Mouse (Mus musculus) regulatory T cell (primary cell): ENCODE results near the gene Cdrt4.

Experiments used
- in situ Hi-C: fragments of 300-600 bp; cut with MboI, MseI; formaldehyde crosslinking; loops from one replicate; pipeline ENCODE4 v1.15.1; 2025; ENCODE audit warnings: high pct_unique_total_duplicates

The Cdrt4 gene

GRCm38 (mm10) chr11:62995755-62996521 is 44.9 kb downstream of the Cdrt4 start:
- in situ Hi-C loops: no loop called here

- in situ Hi-C loops: no loop called here
These were observed 45.5 kb downstream of the Cdrt4 start for GRCm38 (mm10) chr11:62996522-62996898.

GRCm38 (mm10) chr11:62997039-62997717 is 46.2 kb downstream of the Cdrt4 start:
- in situ Hi-C loops: no loop called here

- in situ Hi-C loops: no loop called here
These were observed 46.8 kb downstream of the Cdrt4 start for GRCm38 (mm10) chr11:62997718-62998281.

- in situ Hi-C loops: no loop called here
These were observed 49.1 kb downstream of the Cdrt4 start for GRCm38 (mm10) chr11:63000126-63000525.

- in situ Hi-C loops: no loop called here
These were observed 53.6 kb downstream of the Cdrt4 start for GRCm38 (mm10) chr11:63004617-63005016.

- in situ Hi-C loops: no loop called here
These were observed 56.4 kb downstream of the Cdrt4 start for GRCm38 (mm10) chr11:63007376-63007775.

GRCm38 (mm10) chr11:63008004-63008403 is 57.0 kb downstream of the Cdrt4 start:
- in situ Hi-C loops: no loop called here

- in situ Hi-C loops: no loop called here
These were observed 58.8 kb downstream of the Cdrt4 start for GRCm38 (mm10) chr11:63009761-63010160.

- in situ Hi-C loops: no loop called here
These were observed 66.5 kb downstream of the Cdrt4 start for GRCm38 (mm10) chr11:63017327-63018082.

GRCm38 (mm10) chr11:63018083-63018622 is 67.2 kb downstream of the Cdrt4 start:
- in situ Hi-C loops: no loop called here

GRCm38 (mm10) chr11:63020633-63021032 is 69.6 kb downstream of the Cdrt4 start:
- in situ Hi-C loops: no loop called here

- in situ Hi-C loops: no loop called here
These were observed 70.3 kb downstream of the Cdrt4 start for GRCm38 (mm10) chr11:63021141-63021806.

- in situ Hi-C loops: no loop called here
These were observed 72.5 kb downstream of the Cdrt4 start for GRCm38 (mm10) chr11:63023461-63023860.

- in situ Hi-C loops: no loop called here
These were observed 73.1 kb downstream of the Cdrt4 start for GRCm38 (mm10) chr11:63024136-63024535.

- in situ Hi-C loops: no loop called here
These were observed 74.5 kb downstream of the Cdrt4 start for GRCm38 (mm10) chr11:63025476-63025875.

- in situ Hi-C loops: no loop called here
These were observed 75.7 kb downstream of the Cdrt4 start for GRCm38 (mm10) chr11:63026651-63027141.

GRCm38 (mm10) chr11:63028131-63028530 is 77.1 kb downstream of the Cdrt4 start:
- in situ Hi-C loops: no loop called here

GRCm38 (mm10) chr11:63029148-63029714 is 78.2 kb downstream of the Cdrt4 start:
- in situ Hi-C loops: no loop called here

- in situ Hi-C loops: no loop called here
These were observed 78.7 kb downstream of the Cdrt4 start for GRCm38 (mm10) chr11:63029721-63030120.
